Mouse (Mus musculus) kidney, embryonic 15.5 days (tissue): ENCODE data around the gene Rps8. TPM values are rescaled to one million over a fixed set of nuclear protein-coding genes. Genes with fewer than 3 reads are reported as not detected.

ENCODE experiments used
- ATAC-seq: fragments of 200-750 bp; cut with Nextera tagmentation; replicated peaks from 2 replicates; pipeline ENCODE4 v1.8.0; 2017; ENCODE audit warnings: moderate TSS enrichment; ENCODE audit not compliant: low FRiP score
- H3K27ac ChIP-seq: fragments of 300-500 bp; sonication (generic); 2 replicates; pipeline ENCODE4 v1.5.1; 2015; ENCODE audit warnings: mild to moderate bottlenecking, inconsistent platforms
- H3K27me3 ChIP-seq: fragments of 300-500 bp; sonication (generic); 2 replicates; pipeline ENCODE4 v1.6.1; 2015; ENCODE audit warnings: inconsistent platforms
- H3K36me3 ChIP-seq: fragments of 300-500 bp; sonication (generic); 2 replicates; pipeline ENCODE4 v1.6.1; 2015; ENCODE audit warnings: inconsistent platforms
- H3K4me1 ChIP-seq: fragments of 300-500 bp; sonication (generic); 2 replicates; pipeline ENCODE4 v1.6.1; 2015; ENCODE audit warnings: inconsistent platforms
- H3K4me2 ChIP-seq: fragments of 300-500 bp; sonication (generic); 2 replicates; pipeline ENCODE4 v1.6.1; 2015; ENCODE audit warnings: moderate library complexity, mild to moderate bottlenecking, inconsistent platforms
- H3K4me3 ChIP-seq: fragments of 300-500 bp; sonication (generic); replicated peaks from 2 replicates; pipeline ENCODE4 v1.5.1; 2015; ENCODE audit warnings: mild to moderate bottlenecking, inconsistent platforms
- H3K9ac ChIP-seq: fragments of 300-500 bp; sonication (generic); 2 replicates; pipeline ENCODE4 v1.6.1; 2015; ENCODE audit warnings: mild to moderate bottlenecking, inconsistent platforms
- H3K9me3 ChIP-seq: fragments of 300-500 bp; sonication (generic); replicated peaks from 2 replicates; pipeline ENCODE4 v1.6.1; 2016; ENCODE audit warnings: inconsistent platforms
- WGBS: fragments of 180-500 bp; shearing (Covaris S2); methylation state at CpG from one replicate; pipeline ENCODE4 v1.1.7; 2015; ENCODE audit warnings: mixed read lengths; 5-methylcytosine and 5-hydroxymethylcytosine counted together
- polyA plus RNA-seq: library from polyadenylated mRNA; unstranded; fragments of >200 nt; fragmentation: Nextera tagmentation; extraction: Ambion mirVana; gene quantifications from 2 replicates; pipeline ENCODE4 v1.2.1, GENCODE M21; 2015

Gene Rps8
- polyA plus RNA-seq, 1 experiment from 2014 or later = 1,027 TPM

- Histone ChIP-seq H3K27ac (no peak overlapping the region), H3K4me2 (no peak overlapping the region), H3K9ac (no peak overlapping the region), H3K27me3 (peaks cover 22% of the 10 kb centered on the region), H3K4me3 (no peak overlapping the region), H3K9me3 (no peaks in the 10 kb centered on the region), H3K36me3 (peaks cover 18% of the 10 kb centered on the region; the same call in 1 of the 2 replicates), H3K4me1 (peaks cover 27% of the 10 kb centered on the region)
- WGBS = 87% methylated on average over 6 of the region's 6 CpGs
- no peak for ATAC-seq
Observed at GRCm38 (mm10) chr4:117131198-117131597, 24.8 kb downstream of the Rps8 start.

GRCm38 (mm10) chr4:117130790-117131189 lies 25.3 kb downstream of the Rps8 start:
- 73% methylated on average over 6 of the region's 6 CpGs for WGBS
- H3K4me3 ChIP-seq = no peak overlapping the region
- no peaks in the 10 kb centered on the region for H3K9me3 ChIP-seq
- ATAC-seq = no peak
- H3K4me2 ChIP-seq = no peak overlapping the region
- H3K27me3 ChIP-seq = peaks cover 22% of the 10 kb centered on the region
- H3K27ac ChIP-seq = no peak overlapping the region
- H3K9ac ChIP-seq = no peak overlapping the region
- peaks cover 18% of the 10 kb centered on the region; the same call in 1 of the 2 replicates for H3K36me3 ChIP-seq
- H3K4me1 ChIP-seq = peaks cover 31% of the 10 kb centered on the region

DNA sequence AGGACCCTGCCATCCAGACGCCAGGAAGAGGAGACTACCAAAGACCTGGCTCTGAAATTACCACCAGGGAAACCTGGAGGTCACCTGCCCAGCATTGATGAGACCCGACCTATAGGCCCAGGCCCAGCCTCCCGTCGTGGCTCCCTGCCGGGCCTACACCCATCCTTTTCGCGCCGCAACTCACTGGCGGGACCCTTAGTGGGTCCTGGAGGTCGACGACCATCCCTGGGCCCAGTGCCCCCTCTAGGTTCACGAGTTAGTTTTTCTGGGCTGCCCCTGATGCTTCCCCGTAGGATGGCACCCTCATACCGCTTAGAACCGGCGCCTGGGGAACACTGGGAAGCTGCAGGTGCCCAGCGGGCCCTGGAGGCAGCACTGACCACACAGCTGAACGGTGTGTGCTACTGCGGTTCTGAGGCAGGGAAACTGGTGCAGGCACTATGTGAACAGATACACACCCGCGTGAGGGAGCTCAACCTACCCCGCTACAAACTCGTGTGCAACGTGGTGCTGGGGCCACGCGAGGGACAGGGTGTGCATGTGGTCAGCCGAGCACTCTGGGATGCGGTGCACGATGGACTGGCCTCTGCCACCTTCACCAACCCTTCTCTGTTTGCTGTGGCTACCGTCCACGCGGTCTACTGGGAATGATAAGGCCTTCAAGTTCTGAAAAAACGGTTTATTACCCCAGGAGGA lies 27.9 kb downstream of the Rps8 start:
- Histone ChIP-seq H3K9ac (no peak overlapping the region), H3K4me2 (no peak overlapping the region), H3K4me1 (peaks cover 39% of the 10 kb centered on the region), H3K27ac (no peak overlapping the region), H3K4me3 (no peak overlapping the region), H3K36me3 (peaks cover 18% of the 10 kb centered on the region; the same call in 1 of the 2 replicates), H3K9me3 (no peaks in the 10 kb centered on the region), H3K27me3 (peaks cover 18% of the 10 kb centered on the region)
- ATAC-seq = no peak
- WGBS = 89% methylated on average over 33 of the region's 33 CpGs

- ATAC-seq = no peak
- Histone ChIP-seq H3K9me3 (no peaks in the 10 kb centered on the region), H3K4me2 (peak within 1 kb of the TSS; percentile 39), H3K4me3 (no peak within 1 kb of the TSS), H3K27me3 (peaks cover 5% of the 10 kb centered on the region), H3K27ac (peak within 1 kb of the TSS; percentile 94), H3K9ac (peak within 1 kb of the TSS; percentile 29), H3K36me3 (peaks cover 18% of the 10 kb centered on the region; the same call in 1 of the 2 replicates), H3K4me1 (peaks cover 26% of the 10 kb centered on the region)
- WGBS = 77% methylated on average over 9 of the region's 9 CpGs
Observed at GRCm38 (mm10) chr4:117126675-117127290, 29.3 kb downstream of the Rps8 start, which contains the start of gene Tctex1d4. Gene Tctex1d4, plus strand, starts transcription at chr4:117126794.

- H3K4me1 ChIP-seq = peaks cover 32% of the 10 kb centered on the region
- H3K36me3 ChIP-seq = peaks cover 15% of the 10 kb centered on the region; the same call in 1 of the 2 replicates
- WGBS = 27% methylated on average over 15 of the region's 15 CpGs
- ATAC-seq = peak; percentile 68
- H3K9ac ChIP-seq = peak overlapping the region; percentile 29; the same call in 1 of the 2 replicates
- H3K27ac ChIP-seq = peak overlapping the region; percentile 94
- no peaks in the 10 kb centered on the region for H3K9me3 ChIP-seq
- H3K27me3 ChIP-seq = no peaks in the 10 kb centered on the region
- peak overlapping the region; percentile 39 for H3K4me2 ChIP-seq
- no peak overlapping the region for H3K4me3 ChIP-seq
Observed at GRCm38 (mm10) chr4:117125910-117126674, 30.0 kb downstream of the Rps8 start.

DNA sequence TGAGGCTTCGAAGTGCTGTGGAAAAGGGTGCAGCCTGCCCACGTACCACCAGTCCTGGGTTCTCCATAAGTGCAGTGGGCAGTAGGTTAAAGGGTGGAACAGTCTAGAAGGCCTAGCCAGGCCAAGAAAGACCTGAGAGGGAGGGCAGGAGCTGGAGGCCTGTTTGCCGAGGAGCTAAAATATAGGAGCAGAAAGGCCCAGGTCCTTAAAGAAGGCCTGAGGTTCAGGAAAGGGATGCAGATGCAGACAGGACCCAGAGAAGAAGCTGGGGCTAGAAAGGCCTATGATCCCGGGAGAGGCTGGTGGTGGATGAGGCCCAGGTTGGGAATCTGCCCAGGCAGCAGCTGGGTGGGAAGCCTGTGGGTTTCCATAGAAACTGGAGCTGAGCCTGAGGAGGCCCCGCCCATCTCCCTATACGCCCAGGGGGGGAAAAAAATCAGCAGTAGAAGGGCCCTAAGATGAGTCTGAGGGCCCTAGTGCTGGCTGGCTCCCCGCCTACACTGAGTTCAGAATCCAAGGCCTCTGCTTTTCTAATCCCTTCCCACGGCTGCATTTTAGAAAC lies 30.6 kb downstream of the Rps8 start, which contains the start of gene Btbd19:
Gene Btbd19, minus strand, starts transcription at position 378 of the 562 bp plus-strand sequence.
- Histone ChIP-seq H3K4me1 (peaks cover 33% of the 10 kb centered on the region), H3K4me3 (no peak within 1 kb of the TSS), H3K27me3 (no peaks in the 10 kb centered on the region), H3K4me2 (peak within 1 kb of the TSS; percentile 39), H3K9ac (peak within 1 kb of the TSS; percentile 29), H3K36me3 (peaks cover 15% of the 10 kb centered on the region; the same call in 1 of the 2 replicates), H3K27ac (peak within 1 kb of the TSS; percentile 94), H3K9me3 (no peaks in the 10 kb centered on the region)
- peak; percentile 7 for ATAC-seq
- 28% methylated on average over 8 of the region's 8 CpGs for WGBS

DNA sequence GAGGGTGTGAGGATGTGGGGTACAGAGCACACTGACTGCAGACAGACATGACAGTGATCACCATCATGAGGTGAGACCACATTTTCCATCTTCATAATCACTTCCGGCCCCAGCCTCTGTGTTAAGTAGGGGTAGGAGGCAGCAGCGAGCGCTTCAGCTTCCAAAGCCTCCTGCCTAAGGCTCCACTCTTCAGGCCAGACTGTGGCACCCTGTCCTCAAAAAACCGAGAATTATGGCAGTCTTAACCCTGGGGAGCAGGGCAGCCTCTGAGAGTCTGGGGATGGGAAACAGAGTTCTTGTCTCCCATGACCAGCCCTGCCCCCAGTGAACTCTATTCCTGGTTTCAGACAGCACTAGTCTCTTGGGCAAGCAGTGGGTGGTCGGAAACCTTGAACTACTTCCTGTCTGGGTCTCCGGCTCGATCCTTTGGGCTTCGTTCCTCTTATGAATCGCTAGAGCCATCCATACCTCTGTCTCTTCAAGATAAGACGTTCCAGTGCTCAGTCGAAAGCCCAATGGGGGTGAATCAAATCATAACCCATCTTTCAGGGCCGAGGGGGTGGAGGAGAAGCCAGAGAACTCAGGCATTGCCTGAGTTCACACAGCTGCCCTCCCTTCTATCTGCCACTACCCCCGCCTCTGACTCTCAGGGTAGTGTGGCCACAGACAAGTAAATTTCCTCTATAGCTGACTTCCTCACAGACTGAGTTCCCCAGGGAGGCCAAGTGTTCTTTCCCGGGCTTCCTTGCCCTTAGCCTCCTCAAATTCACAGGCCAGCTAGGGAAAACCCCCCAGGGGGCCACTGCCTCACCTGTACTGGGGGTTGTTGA lies 31.3 kb downstream of the Rps8 start:
- no peak for ATAC-seq
- WGBS = 52% methylated on average over 14 of the region's 14 CpGs

GRCm38 (mm10) chr4:117124218-117124517 lies 31.9 kb downstream of the Rps8 start:
- Histone ChIP-seq H3K9ac (no peak overlapping the region), H3K27ac (peak overlapping the region; percentile 94; the same call in 1 of the 2 replicates), H3K4me3 (no peak overlapping the region), H3K36me3 (peaks cover 14% of the 10 kb centered on the region; the same call in 1 of the 2 replicates), H3K27me3 (no peaks in the 10 kb centered on the region), H3K9me3 (no peaks in the 10 kb centered on the region), H3K4me2 (no peak overlapping the region), H3K4me1 (peaks cover 33% of the 10 kb centered on the region)
- ATAC-seq = no peak
- 72% methylated on average over 3 of the region's 3 CpGs for WGBS

More for the DNA sequence above, 31.3 kb downstream of the Rps8 start:
- Histone ChIP-seq H3K4me3 (no peak overlapping the region), H3K4me1 (peaks cover 33% of the 10 kb centered on the region), H3K9me3 (no peaks in the 10 kb centered on the region), H3K27me3 (no peaks in the 10 kb centered on the region), H3K36me3 (peaks cover 15% of the 10 kb centered on the region; the same call in 1 of the 2 replicates), H3K4me2 (peak overlapping the region; percentile 39), H3K27ac (peak overlapping the region; percentile 94), H3K9ac (peak overlapping the region; percentile 29; the same call in 1 of the 2 replicates)

DNA sequence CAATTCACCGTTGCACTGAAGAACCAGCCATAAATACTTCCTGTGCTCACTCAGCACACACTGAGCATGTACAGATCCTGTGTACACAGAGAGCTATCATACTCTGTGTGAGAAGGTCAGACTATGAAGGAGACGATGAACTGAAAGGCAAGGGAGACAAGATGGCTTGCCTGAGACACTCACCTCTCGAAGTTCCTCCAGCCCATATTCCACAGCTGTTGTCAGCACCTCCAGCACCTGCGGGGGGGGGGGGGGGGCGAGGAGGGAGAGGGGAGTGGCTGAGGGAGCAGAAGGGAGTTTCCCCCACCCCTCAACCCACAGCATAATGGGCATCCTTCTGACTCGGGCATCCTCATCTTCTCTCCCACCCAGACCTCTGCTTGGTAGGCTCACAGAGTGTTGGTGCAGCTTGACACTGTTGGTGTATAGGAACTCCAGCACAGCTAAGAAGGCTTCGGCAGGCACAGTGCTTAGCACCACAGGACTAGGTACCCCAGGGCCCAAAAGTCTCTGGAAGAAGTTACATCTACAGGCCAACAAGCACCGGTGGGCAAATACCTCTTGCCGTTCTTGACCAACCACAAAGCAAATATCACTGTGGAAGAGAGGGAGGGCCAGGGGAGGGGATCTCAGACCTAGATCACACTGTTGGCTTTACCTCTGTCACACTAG lies 32.4 kb downstream of the Rps8 start:
- no peak overlapping the region for H3K4me2 ChIP-seq
- no peak overlapping the region for H3K4me3 ChIP-seq
- H3K9me3 ChIP-seq = no peaks in the 10 kb centered on the region
- no peak overlapping the region for H3K27ac ChIP-seq
- peaks cover 9% of the 10 kb centered on the region; the same call in 1 of the 2 replicates for H3K36me3 ChIP-seq
- 78% methylated on average over 8 of the region's 9 CpGs for WGBS
- no peaks in the 10 kb centered on the region for H3K27me3 ChIP-seq
- peaks cover 33% of the 10 kb centered on the region for H3K4me1 ChIP-seq
- no peak for ATAC-seq
- no peak overlapping the region for H3K9ac ChIP-seq

GRCm38 (mm10) chr4:117122209-117122608 lies 33.8 kb downstream of the Rps8 start:
- Histone ChIP-seq H3K36me3 (no peaks in the 10 kb centered on the region), H3K27ac (no peak overlapping the region)
- 85% methylated on average over 4 of the region's 4 CpGs for WGBS

More at GRCm38 (mm10) chr4:117122209-117122608, 33.8 kb downstream of the Rps8 start:
- Histone ChIP-seq H3K4me2 (no peak overlapping the region), H3K4me1 (peaks cover 33% of the 10 kb centered on the region), H3K9ac (no peak overlapping the region), H3K4me3 (no peak overlapping the region), H3K27me3 (no peaks in the 10 kb centered on the region), H3K9me3 (no peaks in the 10 kb centered on the region)
- no peak for ATAC-seq
